Mouse (Mus musculus): Measurements from ENCODE around the gene Fpr3. TPM values are rescaled to one million over a fixed set of nuclear protein-coding genes. Genes with fewer than 3 reads are reported as not detected.

Gene Fpr3
- polyA plus RNA-seq, 1 experiment from 2014 or later: not detected

- Histone ChIP-seq H3K4me3 (no peak within 1 kb of the TSS), H3K9me3 (replicated peaks) (no peaks in the 10 kb centered on the region), H3K27ac (no peak within 1 kb of the TSS), H3K9ac (no peak within 1 kb of the TSS), H3K27me3 (peaks cover 3% of the 10 kb centered on the region), H3K4me2 (no peak within 1 kb of the TSS), H3K36me3 (no peaks in the 10 kb centered on the region), H3K4me1 (replicated peaks) (peaks cover 2% of the 10 kb centered on the region; the same call in 1 of the 2 replicates)
- no peak for ATAC-seq (replicated peaks; ENCODE audit: insufficient number of reproducible peaks, insufficient read depth, low FRiP score, low read depth)
- 36% methylated on average over 8 of the region's 8 CpGs for WGBS
Observed at GRCm38 (mm10) chr17:17855064-17855838, 32.4 kb upstream of the Fpr3 start, which contains the start of gene Has1. Has1 (minus strand) TSS chr17:17855205.

DNA sequence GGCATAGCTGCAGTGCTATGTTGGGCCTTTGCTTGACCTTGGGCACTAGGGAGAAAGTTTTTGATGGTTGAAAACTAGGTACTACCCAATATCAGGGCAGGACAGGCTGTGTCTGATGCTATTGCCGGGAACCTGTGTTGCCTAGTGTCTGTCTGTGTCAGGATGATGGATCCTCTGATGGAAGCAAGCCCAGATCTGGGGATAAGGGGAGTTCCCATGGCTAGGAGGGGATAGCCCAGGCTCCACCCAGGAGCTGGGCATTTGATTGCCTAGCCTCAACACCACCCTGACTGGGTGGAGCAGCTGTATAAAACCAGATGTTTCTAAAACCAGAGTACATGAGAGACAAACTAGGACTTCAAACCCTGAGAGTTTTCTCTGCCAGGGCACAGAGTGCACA lies 31.0 kb upstream of the Fpr3 start:
- no peaks in the 10 kb centered on the region for H3K27me3 ChIP-seq
- no peaks in the 10 kb centered on the region for H3K4me1 ChIP-seq (replicated peaks)
- no peaks in the 10 kb centered on the region for H3K36me3 ChIP-seq
- no peak overlapping the region for H3K9ac ChIP-seq
- 56% methylated on average over 1 of the region's 1 CpGs for WGBS
- H3K9me3 ChIP-seq (replicated peaks): no peaks in the 10 kb centered on the region
- H3K27ac ChIP-seq: no peak overlapping the region
- no peak for ATAC-seq (replicated peaks; ENCODE audit: insufficient number of reproducible peaks, insufficient read depth, low FRiP score, low read depth)
- no peak overlapping the region for H3K4me2 ChIP-seq
- H3K4me3 ChIP-seq: no peak overlapping the region

GRCm38 (mm10) chr17:17857446-17857845 lies 30.2 kb upstream of the Fpr3 start:
- no peaks in the 10 kb centered on the region for H3K4me1 ChIP-seq (replicated peaks)
- no peaks in the 10 kb centered on the region for H3K36me3 ChIP-seq
- H3K27ac ChIP-seq: no peak overlapping the region
- H3K4me3 ChIP-seq: no peak overlapping the region
- H3K9me3 ChIP-seq (replicated peaks): no peaks in the 10 kb centered on the region
- H3K4me2 ChIP-seq: no peak overlapping the region
- no peak overlapping the region for H3K9ac ChIP-seq
- no peak for ATAC-seq (replicated peaks; ENCODE audit: insufficient number of reproducible peaks, insufficient read depth, low FRiP score, low read depth)
- no peaks in the 10 kb centered on the region for H3K27me3 ChIP-seq
- WGBS: 63% methylated on average over 1 of the region's 1 CpGs

- WGBS: 86% methylated on average over 3 of the region's 3 CpGs
- no peak overlapping the region for H3K27ac ChIP-seq
- no peak overlapping the region for H3K4me3 ChIP-seq
- no peaks in the 10 kb centered on the region for H3K27me3 ChIP-seq
- H3K36me3 ChIP-seq: peaks cover 10% of the 10 kb centered on the region; the same call in 1 of the 2 replicates
- H3K4me1 ChIP-seq (replicated peaks): no peaks in the 10 kb centered on the region
- no peak for ATAC-seq (replicated peaks; ENCODE audit: insufficient number of reproducible peaks, insufficient read depth, low FRiP score, low read depth)
- no peak overlapping the region for H3K9ac ChIP-seq
- H3K4me2 ChIP-seq: no peak overlapping the region
- H3K9me3 ChIP-seq (replicated peaks): no peaks in the 10 kb centered on the region
Observed at GRCm38 (mm10) chr17:17860110-17860509, 27.5 kb upstream of the Fpr3 start.

DNA sequence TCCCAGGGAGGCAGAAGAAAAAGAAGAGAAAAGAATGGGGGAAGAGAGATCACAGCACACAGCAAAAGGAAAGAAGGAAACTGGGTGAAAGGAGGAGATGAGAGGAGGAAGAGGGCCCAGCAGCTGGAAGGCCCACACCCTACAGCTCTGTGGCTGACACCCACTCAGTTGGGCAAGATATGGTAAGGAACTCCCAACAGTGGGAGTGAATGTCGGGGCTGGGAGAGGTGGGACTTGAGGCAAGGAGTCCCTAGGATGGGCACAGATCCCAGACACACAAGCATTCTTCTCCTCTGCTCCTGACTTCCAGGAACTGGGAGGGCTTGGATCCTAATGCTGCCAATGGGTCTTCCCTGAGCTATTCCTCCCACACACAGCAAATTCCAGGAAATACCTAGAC lies 25.3 kb upstream of the Fpr3 start:
- Histone ChIP-seq H3K9me3 (replicated peaks) (no peaks in the 10 kb centered on the region), H3K36me3 (peaks cover 10% of the 10 kb centered on the region; the same call in 1 of the 2 replicates), H3K4me3 (no peak overlapping the region), H3K9ac (no peak overlapping the region), H3K27me3 (no peaks in the 10 kb centered on the region), H3K4me1 (replicated peaks) (no peaks in the 10 kb centered on the region), H3K4me2 (no peak overlapping the region), H3K27ac (no peak overlapping the region)
- no peak; the same call in 1 of the 2 replicates for ATAC-seq (replicated peaks; ENCODE audit: insufficient number of reproducible peaks, insufficient read depth, low FRiP score, low read depth)
- 31% methylated on average over 1 of the region's 1 CpGs for WGBS

- Histone ChIP-seq H3K27ac (no peak overlapping the region), H3K4me1 (replicated peaks) (no peaks in the 10 kb centered on the region), H3K9ac (no peak overlapping the region), H3K4me3 (no peak overlapping the region), H3K36me3 (peaks cover 10% of the 10 kb centered on the region; the same call in 1 of the 2 replicates), H3K4me2 (no peak overlapping the region), H3K27me3 (no peaks in the 10 kb centered on the region), H3K9me3 (replicated peaks) (no peaks in the 10 kb centered on the region)
- WGBS: 53% methylated on average over 2 of the region's 2 CpGs
- no peak for ATAC-seq (replicated peaks; ENCODE audit: insufficient number of reproducible peaks, insufficient read depth, low FRiP score, low read depth)
Observed at GRCm38 (mm10) chr17:17865168-17865567, 22.5 kb upstream of the Fpr3 start.

DNA sequence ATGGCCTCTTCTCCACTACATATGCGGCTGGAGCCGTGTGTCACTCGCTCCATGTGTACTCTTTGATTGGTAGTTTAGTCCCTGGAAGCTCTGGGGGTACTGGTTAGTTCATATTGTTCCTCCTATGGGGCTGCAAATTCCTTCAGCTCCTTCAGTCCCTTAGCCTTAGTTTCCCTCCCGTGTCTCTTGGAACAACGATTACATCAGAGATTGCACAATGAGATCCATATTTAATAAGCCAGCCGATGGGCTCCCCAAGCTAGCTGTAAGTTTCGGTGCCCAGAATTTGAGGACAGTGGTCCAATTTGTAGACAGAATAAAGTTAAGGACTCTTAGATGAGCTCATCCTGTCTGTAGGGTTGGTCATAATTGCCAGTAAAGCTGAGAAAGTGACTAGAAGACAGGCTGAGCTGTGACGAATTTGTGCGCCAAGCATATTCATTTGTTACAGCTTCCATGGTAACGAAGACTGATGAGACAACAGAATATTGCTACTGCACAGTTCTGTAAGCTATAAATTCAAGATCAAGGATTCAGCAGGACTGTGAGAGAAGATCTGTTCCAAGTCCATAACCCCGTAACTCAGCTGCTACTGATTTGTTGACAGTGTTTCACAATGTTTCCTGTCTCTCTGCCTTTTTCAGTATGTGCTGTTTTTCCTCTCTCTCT lies 20.7 kb upstream of the Fpr3 start:
- 82% methylated on average over 11 of the region's 11 CpGs for WGBS
- Histone ChIP-seq H3K4me2 (no peak overlapping the region), H3K9ac (no peak overlapping the region), H3K4me3 (no peak overlapping the region), H3K27ac (no peak overlapping the region), H3K9me3 (replicated peaks) (no peaks in the 10 kb centered on the region), H3K27me3 (no peaks in the 10 kb centered on the region), H3K36me3 (peaks cover 10% of the 10 kb centered on the region; the same call in 1 of the 2 replicates), H3K4me1 (replicated peaks) (no peaks in the 10 kb centered on the region)
- no peak for ATAC-seq (replicated peaks; ENCODE audit: insufficient number of reproducible peaks, insufficient read depth, low FRiP score, low read depth)

DNA sequence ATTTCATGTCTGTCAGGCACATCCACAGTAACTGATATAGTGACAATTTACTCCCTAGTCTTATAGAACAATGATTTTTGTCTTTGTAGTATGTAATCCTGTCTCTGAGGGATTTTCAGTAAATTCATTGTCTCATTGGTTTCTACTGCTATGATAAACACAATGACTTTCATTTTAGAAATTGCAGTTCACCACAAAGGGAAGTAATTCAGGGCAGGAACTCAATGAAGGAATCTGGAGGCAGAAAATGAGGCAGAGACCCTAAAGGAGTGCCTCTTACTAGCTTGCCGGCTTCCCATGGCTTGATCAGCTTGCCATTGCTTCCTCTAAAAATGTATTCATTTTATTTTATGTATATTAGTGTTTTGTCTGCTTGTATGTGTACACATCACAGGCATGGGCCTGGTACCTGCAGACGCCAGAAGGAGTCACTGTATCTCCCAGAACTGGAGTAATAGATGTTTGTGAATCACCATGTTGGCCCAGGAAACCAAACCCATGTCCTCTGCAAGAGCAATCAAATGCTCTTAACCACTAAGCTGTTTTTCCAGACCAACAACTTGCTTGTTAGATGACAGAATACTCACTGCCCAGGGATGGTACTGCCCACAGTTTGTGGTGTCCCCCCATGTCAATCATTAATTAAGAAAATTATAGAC lies 16.6 kb upstream of the Fpr3 start:
- Histone ChIP-seq H3K4me3 (no peak overlapping the region), H3K27ac (no peak overlapping the region), H3K9me3 (replicated peaks) (no peaks in the 10 kb centered on the region), H3K36me3 (no peaks in the 10 kb centered on the region), H3K9ac (no peak overlapping the region), H3K4me1 (replicated peaks) (no peaks in the 10 kb centered on the region), H3K4me2 (no peak overlapping the region), H3K27me3 (no peaks in the 10 kb centered on the region)
- 68% methylated on average over 2 of the region's 2 CpGs for WGBS
- ATAC-seq (replicated peaks; ENCODE audit: insufficient number of reproducible peaks, insufficient read depth, low FRiP score, low read depth): no peak

GRCm38 (mm10) chr17:17871697-17872096 lies 16.0 kb upstream of the Fpr3 start:
- 79% methylated on average over 2 of the region's 2 CpGs for WGBS
- no peak for ATAC-seq (replicated peaks; ENCODE audit: insufficient number of reproducible peaks, insufficient read depth, low FRiP score, low read depth)
- Histone ChIP-seq H3K4me2 (no peak overlapping the region), H3K27ac (no peak overlapping the region), H3K4me1 (replicated peaks) (no peaks in the 10 kb centered on the region), H3K9ac (no peak overlapping the region), H3K4me3 (no peak overlapping the region), H3K27me3 (no peaks in the 10 kb centered on the region), H3K36me3 (no peaks in the 10 kb centered on the region), H3K9me3 (replicated peaks) (no peaks in the 10 kb centered on the region)

GRCm38 (mm10) chr17:17879347-17879746 lies 8.3 kb upstream of the Fpr3 start:
- H3K4me3 ChIP-seq: no peak overlapping the region
- ATAC-seq (replicated peaks; ENCODE audit: insufficient number of reproducible peaks, insufficient read depth, low FRiP score, low read depth): no peak
- H3K27me3 ChIP-seq: no peaks in the 10 kb centered on the region
- no peak overlapping the region for H3K4me2 ChIP-seq
- H3K36me3 ChIP-seq: no peaks in the 10 kb centered on the region
- no peak overlapping the region for H3K27ac ChIP-seq
- no peaks in the 10 kb centered on the region for H3K9me3 ChIP-seq (replicated peaks)
- no peak overlapping the region for H3K9ac ChIP-seq
- H3K4me1 ChIP-seq (replicated peaks): no peaks in the 10 kb centered on the region
- 68% methylated on average over 1 of the region's 1 CpGs for WGBS

GRCm38 (mm10) chr17:17882672-17883071 lies 5.0 kb upstream of the Fpr3 start:
- Histone ChIP-seq H3K36me3 (no peaks in the 10 kb centered on the region), H3K9me3 (replicated peaks) (no peaks in the 10 kb centered on the region), H3K4me3 (no peak overlapping the region), H3K4me1 (replicated peaks) (no peaks in the 10 kb centered on the region), H3K9ac (no peak overlapping the region), H3K27ac (no peak overlapping the region), H3K4me2 (no peak overlapping the region), H3K27me3 (no peaks in the 10 kb centered on the region)
- 70% methylated on average over 3 of the region's 3 CpGs for WGBS
- no peak for ATAC-seq (replicated peaks; ENCODE audit: insufficient number of reproducible peaks, insufficient read depth, low FRiP score, low read depth)
